Mouse (Mus musculus) right cerebral cortex, postnatal 4 days (tissue): Measurements from ENCODE around the gene Ankrd33b.

Experiments
- DNase-seq: peaks from one replicate; pipeline ENCODE4 v3.0.0-alpha.2; 2022

Ankrd33b gene

DNA sequence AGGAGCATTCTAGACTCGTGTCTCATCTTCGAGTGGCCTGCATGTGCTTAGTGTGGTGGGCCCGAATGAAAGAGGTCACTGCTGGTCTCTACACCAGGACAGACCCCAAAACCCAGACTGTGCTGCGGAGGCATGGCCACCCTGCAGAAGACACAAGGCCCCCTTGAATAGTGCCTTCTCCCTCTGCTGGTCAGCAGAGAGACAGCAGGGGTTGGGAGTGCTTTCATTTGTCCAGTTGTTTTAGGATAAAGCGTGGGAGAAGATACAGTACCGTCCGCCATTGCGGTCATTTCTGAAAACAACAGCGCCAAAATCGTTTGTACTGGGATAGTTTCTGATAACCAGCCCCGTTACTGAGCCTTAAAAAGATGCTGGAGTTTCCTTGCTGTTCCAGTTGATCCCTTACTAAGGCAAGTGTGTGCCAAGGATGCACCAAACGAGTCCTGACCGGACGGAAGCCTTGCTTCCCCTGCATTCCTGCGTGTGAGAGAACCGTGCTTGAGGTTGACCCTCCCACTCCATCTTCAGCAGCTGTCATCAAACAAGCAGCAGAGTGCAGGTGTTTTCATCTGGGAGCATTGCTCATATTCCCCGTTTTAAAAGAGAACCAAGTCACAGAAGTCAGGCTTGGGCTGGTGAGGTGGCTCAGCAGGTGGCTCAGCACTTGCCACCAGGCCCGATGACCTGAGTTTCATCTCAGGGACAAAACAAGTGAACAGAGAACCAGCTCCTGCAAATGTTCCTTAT, 108.7 kb downstream of the Ankrd33b start:
- DNase-seq: no peak

DNA sequence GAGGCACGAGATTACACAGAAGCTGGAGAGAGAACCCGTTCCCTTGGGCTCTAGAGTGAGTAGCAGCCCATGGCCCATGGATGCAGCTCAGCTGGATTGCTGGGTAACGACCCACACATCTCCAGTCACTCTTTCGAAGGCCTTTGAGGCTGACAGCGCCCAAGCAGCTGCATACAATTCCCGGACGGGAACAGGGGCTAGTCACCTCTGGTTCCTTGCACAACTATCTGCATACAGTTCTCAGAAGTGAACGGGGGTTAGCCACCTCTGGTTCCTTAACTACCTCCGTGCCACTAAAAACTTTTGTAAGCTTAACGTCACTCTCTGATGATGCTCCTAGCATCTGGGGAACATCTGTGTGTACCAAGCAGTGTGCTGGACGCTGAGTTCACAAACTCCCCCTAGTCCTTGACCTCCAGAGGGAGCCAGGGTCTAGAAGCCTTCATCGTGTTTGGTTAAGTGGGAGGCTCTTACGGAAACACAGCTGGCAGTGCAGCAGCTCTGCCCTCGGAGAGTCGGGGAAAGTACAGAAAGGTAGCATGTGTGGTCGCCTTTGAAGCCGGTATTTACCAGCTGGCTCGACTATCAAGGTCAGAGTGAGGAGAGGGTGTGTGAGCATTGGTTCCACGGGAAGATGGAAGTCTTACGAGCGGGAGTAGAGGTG, 109.4 kb downstream of the Ankrd33b start:
- DNase-seq: no peak

DNA sequence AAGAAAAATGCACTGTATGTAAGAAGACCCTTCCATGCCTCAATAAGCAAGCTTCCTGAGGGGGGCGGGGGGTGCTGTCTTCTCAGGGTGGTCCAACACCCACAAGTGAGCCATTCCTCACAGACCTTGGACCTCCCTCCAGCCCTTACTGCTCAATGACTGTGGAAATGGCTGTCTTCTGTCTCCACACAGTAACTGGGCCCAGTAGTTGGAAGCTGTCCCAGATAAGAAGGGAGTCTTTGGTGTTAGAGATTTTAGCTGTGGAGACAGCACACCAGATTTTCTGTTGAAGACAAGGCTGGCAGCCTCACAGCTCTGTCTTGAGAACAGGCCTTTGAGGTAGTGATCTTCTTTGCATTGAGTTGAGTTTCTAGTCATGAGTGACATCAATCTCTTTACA, 110.2 kb downstream of the Ankrd33b start:
- no peak for DNase-seq

DNA sequence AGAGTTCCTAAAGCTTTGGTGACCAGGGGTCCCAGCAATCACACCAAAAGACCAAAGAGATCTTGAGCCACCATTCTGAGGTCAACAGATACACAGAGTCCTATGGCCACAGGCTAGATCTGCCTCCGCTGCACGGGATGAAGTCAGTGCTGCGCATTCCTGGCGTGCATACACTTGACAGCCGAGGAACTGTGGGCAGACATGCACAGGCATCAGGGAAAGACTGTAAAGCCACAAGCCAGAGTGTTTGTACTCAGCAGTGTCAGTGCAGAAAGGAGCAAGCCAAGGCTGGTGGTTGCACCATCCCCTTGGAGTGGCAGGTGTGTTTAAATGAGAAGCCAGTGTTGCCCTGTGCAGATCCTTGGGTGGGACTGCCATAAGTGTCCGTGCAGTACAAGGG, 111.8 kb downstream of the Ankrd33b start:
- no peak for DNase-seq

DNA sequence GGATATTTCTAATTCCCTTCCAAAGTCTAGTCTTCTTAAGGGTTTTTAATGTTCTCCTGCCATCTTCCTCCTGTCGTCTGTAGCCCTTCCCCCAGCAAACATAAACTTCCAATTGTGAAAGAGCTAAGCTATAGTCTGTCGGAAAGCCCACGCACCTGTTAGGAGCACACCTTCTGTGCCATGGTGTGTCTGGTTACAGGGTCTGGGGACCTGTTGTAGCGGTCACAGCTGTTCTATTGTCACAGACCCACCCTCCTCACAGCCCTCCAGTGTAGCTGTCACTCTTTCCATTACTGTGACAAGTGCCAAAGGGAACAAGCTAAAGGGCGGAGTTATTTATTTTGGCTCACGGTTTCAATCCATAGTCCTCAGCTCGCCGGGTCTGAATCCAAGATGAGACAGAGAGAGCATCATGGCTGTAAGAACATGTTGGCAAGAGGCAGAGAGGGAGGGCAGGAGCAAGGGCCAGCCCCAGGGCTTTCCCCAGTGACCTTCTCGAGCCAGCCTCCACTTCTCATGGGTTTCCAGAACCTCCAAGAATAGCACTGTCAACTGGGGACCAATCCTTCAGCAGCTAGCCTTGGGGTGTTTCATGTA, 112.5 kb downstream of the Ankrd33b start:
- no peak for DNase-seq

DNA sequence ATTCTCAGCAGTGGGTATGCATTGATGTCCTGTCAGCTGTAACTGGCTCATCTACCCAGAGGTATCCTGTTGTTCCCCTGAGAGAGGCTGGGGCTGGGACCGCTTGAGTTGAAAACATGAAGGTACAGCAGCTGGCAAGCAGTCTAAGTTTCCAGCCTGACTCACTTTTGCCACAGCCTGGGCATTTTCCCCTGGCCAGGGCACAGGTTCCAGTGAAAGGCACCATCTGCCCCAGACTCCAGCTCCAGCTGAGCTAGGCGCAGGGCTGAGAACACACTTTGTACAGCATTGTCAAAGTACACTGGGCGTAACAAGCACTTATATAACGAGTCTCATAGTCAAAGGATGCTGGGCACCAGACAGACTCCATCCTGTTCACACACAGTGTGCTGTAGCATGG, 113.6 kb downstream of the Ankrd33b start:
- DNase-seq: no peak

DNA sequence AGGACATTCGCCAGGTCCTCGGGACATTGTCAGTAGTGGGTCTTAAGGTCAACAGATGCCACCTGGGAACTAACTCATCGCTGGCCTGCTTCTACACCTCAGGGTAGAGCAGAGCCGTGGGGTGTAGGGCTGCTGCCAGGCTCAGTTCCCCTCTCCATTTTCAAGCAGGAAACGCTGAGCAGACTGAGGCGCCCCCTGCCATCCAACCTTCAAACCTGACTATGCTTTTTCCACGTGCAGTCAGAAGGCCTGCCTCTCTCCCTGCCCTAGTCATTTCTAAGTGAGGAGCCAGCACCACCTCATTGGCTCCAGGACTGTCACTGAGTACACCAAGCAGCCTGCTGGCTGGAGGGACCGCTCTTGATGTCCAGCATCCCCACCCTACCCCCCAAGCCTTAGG, 114.1 kb downstream of the Ankrd33b start:
- DNase-seq: no peak

DNA sequence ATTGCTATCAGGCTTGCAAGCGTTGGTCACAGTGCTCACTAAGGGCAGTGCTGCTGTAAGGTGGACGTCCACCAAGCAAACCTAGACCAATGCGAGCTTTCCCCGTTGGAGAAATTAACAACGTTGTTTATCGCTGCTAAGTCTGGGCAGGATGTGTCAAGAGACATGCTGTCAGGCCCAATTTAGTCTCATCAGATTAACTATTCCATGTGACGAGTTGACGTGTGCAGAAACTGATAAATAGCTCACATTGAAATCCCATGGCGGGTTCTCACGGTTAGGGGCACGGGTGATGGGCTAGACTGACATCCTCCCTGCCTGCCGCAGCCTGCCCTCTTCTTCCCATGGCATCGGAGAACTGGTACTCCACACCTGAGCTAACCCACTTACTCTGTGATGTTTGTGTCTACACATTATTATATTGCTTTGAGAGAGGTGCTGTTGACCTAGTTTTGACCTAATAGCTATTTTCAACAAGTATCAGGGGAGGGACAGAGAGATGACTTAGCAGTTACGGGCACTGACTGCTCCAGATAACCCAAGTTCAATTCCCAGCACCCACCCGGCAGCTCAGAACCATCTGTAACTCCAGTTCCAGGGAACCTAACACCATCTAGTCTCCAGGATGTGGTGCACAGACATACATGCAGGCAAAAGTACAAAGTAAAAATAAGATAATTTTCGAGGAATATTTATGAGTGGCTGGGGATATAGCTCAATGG, 114.8 kb downstream of the Ankrd33b start:
- DNase-seq: no peak

DNA sequence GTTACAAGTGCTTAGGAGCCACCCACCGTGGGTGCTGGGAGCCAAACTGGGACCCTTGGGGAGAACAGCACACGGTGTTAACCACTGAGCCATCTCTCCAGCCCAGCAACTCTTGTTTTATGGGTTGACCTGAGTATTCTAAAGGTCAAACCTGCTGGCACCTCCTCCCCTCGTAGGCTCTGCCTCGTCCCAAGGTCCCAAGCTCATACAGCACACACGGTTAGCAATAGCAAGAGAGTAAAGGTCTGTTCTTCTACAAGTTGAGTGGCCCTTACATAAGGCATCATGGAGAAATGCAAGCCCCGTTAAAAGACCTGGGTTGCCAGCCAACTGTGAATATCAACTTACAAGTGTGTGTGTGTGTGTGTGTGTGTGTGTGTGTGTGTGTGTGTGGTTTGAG, 116.3 kb downstream of the Ankrd33b start:
- no peak for DNase-seq

DNA sequence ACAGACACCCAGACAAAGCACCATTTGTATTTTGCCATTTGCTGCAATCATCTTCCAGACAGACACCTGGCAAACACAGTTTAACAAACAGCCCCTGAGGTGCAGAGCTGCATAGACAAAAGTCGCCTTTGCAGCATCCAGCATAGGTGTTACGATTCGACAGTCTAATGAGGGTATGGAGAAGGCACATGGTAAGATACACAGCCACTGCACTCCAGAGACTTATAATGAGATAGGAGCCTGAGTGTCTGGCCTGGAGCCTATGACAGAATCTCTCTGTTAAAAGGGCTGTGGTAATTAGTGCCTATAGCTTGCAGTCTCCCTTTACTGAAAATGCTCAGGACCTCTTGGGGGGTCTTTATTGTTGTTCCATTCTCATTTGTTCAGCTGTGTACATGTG, 116.8 kb downstream of the Ankrd33b start:
- no peak for DNase-seq

DNA sequence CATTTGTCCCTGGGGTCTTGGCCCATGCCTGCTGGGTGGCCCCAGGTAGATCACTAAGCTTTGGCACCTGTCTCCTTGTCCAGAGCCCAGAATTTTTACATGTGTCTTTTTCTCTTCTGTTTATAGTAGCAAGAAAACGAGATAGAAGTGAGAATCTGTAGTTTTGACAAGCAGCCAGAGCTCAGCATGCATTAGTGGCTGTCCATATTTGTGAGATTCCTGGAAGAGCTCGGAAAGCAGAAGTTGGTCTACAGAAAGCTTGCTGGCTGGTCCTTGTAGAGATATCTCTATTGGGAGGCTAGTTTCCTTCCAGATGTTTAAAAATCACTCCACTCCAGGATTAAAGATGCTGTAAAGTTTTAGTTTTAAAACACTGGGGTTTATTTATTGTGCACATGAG, 117.5 kb downstream of the Ankrd33b start:
- DNase-seq: no peak

DNA sequence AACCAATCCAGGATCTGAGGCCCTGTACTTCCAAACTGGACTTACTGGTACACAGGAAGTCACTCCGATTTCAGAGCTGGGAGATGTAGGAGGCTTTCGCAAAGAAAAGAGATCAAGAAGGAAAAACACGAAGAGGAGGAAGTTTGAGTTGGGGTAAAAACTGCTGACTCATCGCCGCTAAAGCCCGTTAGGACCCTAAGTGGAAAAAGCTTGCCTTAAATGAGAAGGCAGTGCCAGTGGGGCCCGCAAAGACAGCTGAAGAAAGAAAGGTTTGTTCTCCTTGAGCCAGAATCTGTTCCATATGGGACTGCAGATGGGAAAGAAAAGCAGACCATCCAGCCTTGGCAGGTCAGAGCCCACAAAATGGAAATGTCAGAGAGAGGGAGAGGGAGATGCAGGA, 118.6 kb downstream of the Ankrd33b start:
- DNase-seq: no peak

DNA sequence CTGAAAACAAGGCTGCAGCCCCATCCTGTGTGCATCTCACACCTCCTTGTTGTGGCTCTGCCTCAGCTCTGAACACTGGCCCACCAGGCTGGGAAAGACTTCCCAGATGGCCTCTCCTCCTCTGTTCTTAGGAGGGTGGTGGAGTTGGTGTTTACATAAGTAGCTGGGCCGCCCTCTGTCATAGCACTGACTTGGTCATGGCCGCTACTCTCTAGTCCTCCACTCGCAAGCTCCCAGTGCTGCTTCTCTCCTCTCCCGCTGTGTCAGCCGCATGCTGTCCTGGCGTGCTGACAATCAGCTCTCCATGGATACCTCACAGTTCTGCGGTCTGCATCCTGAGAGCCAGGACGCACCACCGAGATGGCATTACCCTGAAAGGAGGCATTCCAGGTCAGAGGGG, 120.5 kb downstream of the Ankrd33b start:
- peak; percentile 44 for DNase-seq

DNA sequence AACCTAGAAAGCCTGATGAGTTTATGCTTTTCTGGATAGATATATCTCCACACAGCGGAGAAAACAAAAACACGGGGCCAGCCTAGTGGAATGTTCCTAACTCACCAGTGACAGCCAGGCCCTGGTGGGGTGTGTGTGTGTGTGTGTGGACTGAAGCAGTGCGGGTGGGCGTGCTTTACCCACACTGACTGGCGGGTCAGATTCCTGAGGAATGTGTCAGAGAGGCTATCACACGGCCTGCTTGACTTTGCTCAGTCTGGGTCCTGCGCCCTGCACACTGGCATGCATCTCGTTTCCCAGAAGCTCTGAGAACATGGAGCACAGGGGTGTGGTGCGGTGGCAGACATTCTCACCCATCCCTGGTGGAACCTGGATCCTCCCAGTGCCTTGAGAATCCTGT, 121.6 kb downstream of the Ankrd33b start:
- DNase-seq: no peak

DNA sequence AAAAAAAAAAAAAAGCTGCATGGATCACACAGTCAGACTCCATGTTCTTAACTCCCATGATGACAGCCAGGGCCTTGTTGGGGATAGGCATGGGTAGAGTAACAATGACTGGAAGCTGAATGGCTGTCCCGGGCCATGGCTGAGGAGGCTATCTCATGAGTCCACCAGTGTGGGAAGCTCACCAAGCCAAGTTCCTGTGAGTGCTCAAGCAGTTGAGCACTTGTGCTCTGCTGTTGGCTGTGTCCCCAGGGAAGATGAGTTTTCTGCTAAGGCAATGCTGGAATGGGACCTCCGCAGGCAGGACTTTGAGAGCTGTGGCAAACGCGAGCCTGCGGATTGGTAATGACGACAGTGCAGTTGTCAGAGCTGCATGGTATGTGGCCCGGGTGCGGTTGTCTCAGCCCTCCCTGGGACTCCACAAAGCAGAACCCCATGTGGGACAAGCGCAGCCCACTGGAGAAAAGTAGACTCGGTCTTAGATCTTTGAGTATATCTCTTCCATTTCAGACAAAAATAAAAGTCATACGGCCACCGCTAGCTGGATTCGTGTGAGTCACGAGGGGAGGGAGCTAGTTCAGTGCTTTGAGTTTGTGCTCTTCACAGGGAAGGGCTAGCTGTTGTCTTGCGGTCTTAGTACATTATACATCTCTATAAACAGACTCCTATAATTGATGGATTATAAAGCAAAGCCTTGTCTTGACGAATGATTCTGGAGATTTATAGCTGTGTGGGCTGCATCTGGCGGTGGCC, 122.7 kb downstream of the Ankrd33b start:
- DNase-seq: no peak

DNA sequence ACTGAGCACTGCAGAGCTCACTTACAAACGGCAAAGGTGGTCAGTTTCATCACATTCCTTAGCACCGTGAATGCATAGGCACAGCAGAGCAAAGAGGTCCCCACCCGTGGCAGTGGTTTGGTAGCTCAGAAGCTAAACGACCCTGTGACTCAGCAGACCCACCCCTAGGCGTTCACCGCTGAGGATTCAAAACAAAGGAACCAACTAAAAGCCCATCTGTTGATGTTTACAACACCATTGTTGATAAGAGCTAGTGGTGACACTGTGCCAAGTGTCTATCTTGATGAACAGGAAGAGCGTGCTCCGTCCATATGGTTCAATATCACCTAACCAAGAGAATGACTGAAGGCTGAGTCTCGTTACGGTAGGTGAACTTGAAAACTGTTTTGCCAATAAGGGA, 124.3 kb downstream of the Ankrd33b start:
- DNase-seq: no peak
